In the genomic region with DNA sequence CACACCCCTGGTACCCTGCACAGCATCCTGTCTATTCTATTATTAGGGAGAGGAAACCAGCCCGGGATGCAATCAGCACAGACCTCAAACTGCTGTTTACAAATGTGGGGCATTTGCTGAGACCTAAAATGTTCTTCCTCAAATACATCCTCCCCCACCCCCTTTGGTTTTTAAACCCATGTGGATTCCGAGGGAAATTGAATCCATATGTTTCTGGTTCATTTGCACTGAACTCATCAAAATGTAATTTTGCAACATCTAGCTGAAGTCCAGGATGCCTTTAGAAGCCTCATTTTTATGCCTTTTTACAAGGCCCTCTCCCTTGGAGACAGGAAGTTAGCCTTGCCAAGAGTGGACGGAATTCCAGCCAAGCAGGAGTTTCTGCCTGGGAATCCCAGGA, we compare ENCODE assay signal across 14 mouse cellular contexts.
A peak's percentile ranks its signal among the peaks of the same experiment; 100 is the strongest.
DNase-seq lines count a peak whose midpoint lies in the region; ATAC-seq and TF ChIP-seq lines count a peak whose summit lies in the region.
"Had no signal": no experiment of that assay in that cellular context is flagged by ENCODE, and none has a peak within 500 bp of the region (broad histone marks: within the 10 kb centered on the region; RNA-seq: fewer than 3 reads in every experiment).

No protein-coding gene starts in this region.

- H3K27me3 ChIP-seq in stomach, embryonic 15.5 days (replicated peaks), result no peaks in the 10 kb centered on the region
- H3K27me3 ChIP-seq in stomach, postnatal 0 days (ENCODE audit: control insufficient read depth, insufficient read depth, low read length), result no peaks in the 10 kb centered on the region
- H3K27me3 ChIP-seq in limb, embryonic 12.5 days, result no peaks in the 10 kb centered on the region
- no peaks in the 10 kb centered on the region for H3K27me3 ChIP-seq in hindbrain, embryonic 16.5 days (replicated peaks; ENCODE audit: control insufficient read depth, insufficient read depth, low read length)

- H3K36me3 ChIP-seq in stomach, embryonic 15.5 days, result no peaks in the 10 kb centered on the region
- no peaks in the 10 kb centered on the region for H3K36me3 ChIP-seq in stomach, postnatal 0 days (ENCODE audit: control insufficient read depth, insufficient read depth, low read length)
- H3K36me3 ChIP-seq in limb, embryonic 12.5 days, result no peaks in the 10 kb centered on the region
- H3K36me3 ChIP-seq in hindbrain, embryonic 16.5 days (ENCODE audit: control insufficient read depth, insufficient read depth, low read length), result no peaks in the 10 kb centered on the region
- H3K36me3 ChIP-seq: forebrain, embryonic 10.5 days; G1E had no signal

- no peak overlapping the region for H3K9ac ChIP-seq in stomach, embryonic 15.5 days
- H3K9ac ChIP-seq in stomach, postnatal 0 days (ENCODE audit: low read length), result no peak overlapping the region
- H3K9ac ChIP-seq in limb, embryonic 12.5 days (replicated peaks), result no peak overlapping the region
- no peak overlapping the region for H3K9ac ChIP-seq in hindbrain, embryonic 16.5 days (ENCODE audit: low read depth, low read length)

- ATAC-seq in stomach, embryonic 15.5 days (ENCODE audit: insufficient read depth, low FRiP score, low read depth), result no peak
- no peak for ATAC-seq in stomach, postnatal 0 days (ENCODE audit: low FRiP score, low TSS enrichment)
- no peak for ATAC-seq in limb, embryonic 12.5 days (ENCODE audit: insufficient number of reproducible peaks, insufficient read depth, low FRiP score, low TSS enrichment, low read depth)
- ATAC-seq in hindbrain, embryonic 16.5 days, result no peak

- WGBS in stomach, embryonic 15.5 days, result 25% methylated on average over 3 of the region's 3 CpGs
- WGBS in stomach, postnatal 0 days, result 28% methylated on average over 3 of the region's 3 CpGs
- WGBS in limb, embryonic 12.5 days, result 10% methylated on average over 3 of the region's 3 CpGs
- WGBS in hindbrain, embryonic 16.5 days, result 58% methylated on average over 3 of the region's 3 CpGs

- peak; percentile 1 to 9 for DNase-seq in heart, postnatal 10 days
- DNase-seq in heart, adult 9 months (ENCODE audit: low spot score in 2 of 2), result no peak
- DNase-seq in stomach, postnatal 0 days (ENCODE audit: low spot score), result no peak
- DNase-seq in layer of hippocampus, postnatal 10 days (ENCODE audit: low spot score in 2 of 2), result no peak
- DNase-seq: heart, postnatal 36 days; kidney, postnatal 36 days; thymus, postnatal 4 days had no signal

- H3K4me3 ChIP-seq in stomach, embryonic 15.5 days (replicated peaks), result no peak overlapping the region
- no peak overlapping the region for H3K4me3 ChIP-seq in stomach, postnatal 0 days (ENCODE audit: low read depth, low read length)
- no peak overlapping the region for H3K4me3 ChIP-seq in limb, embryonic 12.5 days (replicated peaks)
- H3K4me3 ChIP-seq in hindbrain, embryonic 16.5 days (ENCODE audit: low read length), result no peak overlapping the region
- H3K4me3 ChIP-seq: forebrain, embryonic 10.5 days; left cerebral cortex, adult 2 months had no signal

- TF ChIP-seq CTCF in stomach, postnatal 0 days (IDR thresholded peaks at IDR 0.05; ENCODE audit: low read depth), result no peak

- peak overlapping the region; percentile 11; the same call in 1 of the 2 replicates for H3K27ac ChIP-seq in stomach, embryonic 15.5 days
- H3K27ac ChIP-seq in stomach, postnatal 0 days (replicated peaks), result no peak overlapping the region
- H3K27ac ChIP-seq in limb, embryonic 12.5 days, result peak overlapping the region; percentile 77
- no peak overlapping the region for H3K27ac ChIP-seq in hindbrain, embryonic 16.5 days (ENCODE audit: low read depth, low read length)
- H3K27ac ChIP-seq: forebrain, embryonic 10.5 days; left cerebral cortex, adult 2 months had no signal

- H3K4me1 ChIP-seq in stomach, embryonic 15.5 days, result 0 out of 2 replicates have a peak, but pooled peaks cover 5% of the 10 kb centered on the region
- no peaks in the 10 kb centered on the region for H3K4me1 ChIP-seq in stomach, postnatal 0 days (replicated peaks; ENCODE audit: control insufficient read depth, insufficient read depth)
- H3K4me1 ChIP-seq in limb, embryonic 12.5 days (replicated peaks), result peaks cover 27% of the 10 kb centered on the region
- no peaks in the 10 kb centered on the region for H3K4me1 ChIP-seq in hindbrain, embryonic 16.5 days (ENCODE audit: control insufficient read depth, insufficient read depth, low read depth, low read length)

- no peaks in the 10 kb centered on the region for H3K9me3 ChIP-seq in stomach, embryonic 15.5 days
- H3K9me3 ChIP-seq in stomach, postnatal 0 days (ENCODE audit: control insufficient read depth, low read length), result no peaks in the 10 kb centered on the region
- H3K9me3 ChIP-seq in limb, embryonic 12.5 days, result peaks cover 10% of the 10 kb centered on the region; the same call in 1 of the 2 replicates
- H3K9me3 ChIP-seq in hindbrain, embryonic 16.5 days (ENCODE audit: control insufficient read depth, low read length), result no peaks in the 10 kb centered on the region

- H3K4me2 ChIP-seq in stomach, embryonic 15.5 days, result no peak overlapping the region
- no peak overlapping the region for H3K4me2 ChIP-seq in stomach, postnatal 0 days (replicated peaks; ENCODE audit: low read depth)
- peak overlapping the region; percentile 19; the same call in 1 of the 2 replicates for H3K4me2 ChIP-seq in limb, embryonic 12.5 days
- H3K4me2 ChIP-seq in hindbrain, embryonic 16.5 days (ENCODE audit: low read length), result no peak overlapping the region
- H3K4me2 ChIP-seq: liver, embryonic 11.5 days had no signal

- no peak for TF ChIP-seq EP300 in stomach, postnatal 0 days (optimal IDR thresholded peaks at IDR 0.05)

- intact Hi-C loops in heart, postnatal 10 days (cut with DNase I), result no loop called here

Comparison
In these comparisons a context has a peak if more than half of its experiments do, and no peak if none do; other contexts are left out.
1. DNase-seq: peak in heart, postnatal 10 days (2 of 2); none in heart, adult 9 months (0 of 2), stomach, postnatal 0 days (single experiment) and layer of hippocampus, postnatal 10 days (0 of 2).
2. H3K27ac ChIP-seq: peak in stomach, embryonic 15.5 days (single experiment) and limb, embryonic 12.5 days (single experiment); none in stomach, postnatal 0 days (single experiment) and hindbrain, embryonic 16.5 days (single experiment).